Mouse (Mus musculus): ENCODE results near the gene Gm13212. TPM values are rescaled to one million over a fixed set of nuclear protein-coding genes. Genes with fewer than 3 reads are reported as not detected.

Gene Gm13212
- total RNA-seq, 4 experiments from 2014 or later: 0.10 to 0.27 (median 0.18) TPM

Other genes with a start within 250 kb of the Gm13212 start
- not detected for gene Zfp990, start 74.4 kb upstream of the Gm13212 start, total RNA-seq (2022)
- under 1 TPM in 2 of 4 experiments, not detected in 2; 0.12 to 0.16 TPM for gene Zfp980, start 85.5 kb downstream of the Gm13212 start, total RNA-seq (2022)